Mouse (Mus musculus) liver, embryonic 13.5 days (tissue): ENCODE results near the gene Bicc1. TPM values are rescaled to one million over a fixed set of nuclear protein-coding genes. Genes with fewer than 3 reads are reported as not detected.

ENCODE experiments used
- ATAC-seq: fragments of 200-750 bp; cut with Nextera tagmentation; 2 replicates; pipeline ENCODE4 v1.8.0; 2017; ENCODE audit warnings: low read depth, mild to moderate bottlenecking, moderate number of reproducible peaks, moderate library complexity
- DNase-seq: peaks from one replicate; pipeline ENCODE4 v3.0.0; 2022
- H3K27ac ChIP-seq: fragments of 300-500 bp; sonication (generic); 2 replicates; pipeline ENCODE4 v1.5.1; 2015; ENCODE audit warnings: moderate library complexity, mild to moderate bottlenecking, inconsistent platforms
- H3K27me3 ChIP-seq: fragments of 300-500 bp; sonication (generic); 2 replicates; pipeline ENCODE4 v1.6.1; 2015; ENCODE audit warnings: mild to moderate bottlenecking, inconsistent platforms
- H3K36me3 ChIP-seq: fragments of 300-500 bp; sonication (generic); 2 replicates; pipeline ENCODE4 v1.6.1; 2015; ENCODE audit warnings: mild to moderate bottlenecking, inconsistent platforms
- H3K4me1 ChIP-seq: fragments of 300-500 bp; sonication (generic); replicated peaks from 2 replicates; pipeline ENCODE4 v1.6.1; 2015; ENCODE audit warnings: inconsistent platforms
- H3K4me2 ChIP-seq: fragments of 300-500 bp; sonication (generic); 2 replicates; pipeline ENCODE4 v1.6.1; 2015; ENCODE audit warnings: inconsistent platforms, mild to moderate bottlenecking, moderate library complexity
- H3K4me3 ChIP-seq: fragments of 300-500 bp; sonication (generic); replicated peaks from 2 replicates; pipeline ENCODE4 v1.5.1; 2015; ENCODE audit warnings: mild to moderate bottlenecking, inconsistent platforms
- H3K9ac ChIP-seq: fragments of 300-500 bp; sonication (generic); 2 replicates; pipeline ENCODE4 v1.6.1; 2015; ENCODE audit warnings: mild to moderate bottlenecking, inconsistent platforms
- H3K9me3 ChIP-seq: fragments of 300-500 bp; sonication (generic); replicated peaks from 2 replicates; pipeline ENCODE4 v1.6.1; 2016; ENCODE audit warnings: inconsistent platforms
- WGBS: fragments of 180-500 bp; shearing (Covaris S2); methylation state at CpG from one replicate; pipeline ENCODE4 v1.1.7; 2015; ENCODE audit not compliant: insufficient replicate concordance; 5-methylcytosine and 5-hydroxymethylcytosine counted together
- polyA plus RNA-seq: library from polyadenylated mRNA; unstranded; fragments of >200 nt; fragmentation: Nextera tagmentation; extraction: Ambion mirVana; gene quantifications from 2 replicates; pipeline ENCODE4 v1.2.1, GENCODE M21; 2015

Gene Bicc1
- polyA plus RNA-seq, result 2.6 and 3.0 TPM in 2 replicates

GRCm38 (mm10) chr10:71159676-71160235 lies at the start of gene Bicc1:
Bicc1 (minus strand) TSS chr10:71159700.
- H3K4me3 ChIP-seq, result peak within 1 kb of the TSS; percentile 56
- H3K4me2 ChIP-seq, result peak within 1 kb of the TSS; percentile 57
- no peak within 1 kb of the TSS for H3K27ac ChIP-seq
- no peaks in the 10 kb centered on the region for H3K36me3 ChIP-seq
- 3% methylated on average over 34 of the region's 69 CpGs for WGBS
- no peak for DNase-seq
- peak; percentile 59; the same call in 1 of the 2 replicates for ATAC-seq
- H3K9ac ChIP-seq, result peak within 1 kb of the TSS; percentile 59
- H3K4me1 ChIP-seq, result no peaks in the 10 kb centered on the region
- H3K9me3 ChIP-seq, result no peaks in the 10 kb centered on the region
- peaks cover 42% of the 10 kb centered on the region for H3K27me3 ChIP-seq

GRCm38 (mm10) chr10:71201512-71201911 lies 42.0 kb upstream of the Bicc1 start:
- Histone ChIP-seq H3K36me3 (no peaks in the 10 kb centered on the region), H3K4me3 (no peak overlapping the region), H3K4me1 (no peaks in the 10 kb centered on the region), H3K4me2 (no peak overlapping the region), H3K27me3 (no peaks in the 10 kb centered on the region), H3K9me3 (no peaks in the 10 kb centered on the region), H3K9ac (no peak overlapping the region), H3K27ac (no peak overlapping the region)
- no peak for ATAC-seq
- no peak for DNase-seq
- 67% methylated on average over 2 of the region's 2 CpGs for WGBS

- Histone ChIP-seq H3K4me3 (no peak overlapping the region), H3K4me2 (no peak overlapping the region), H3K4me1 (no peaks in the 10 kb centered on the region), H3K9ac (no peak overlapping the region), H3K36me3 (no peaks in the 10 kb centered on the region), H3K27ac (no peak overlapping the region), H3K27me3 (no peaks in the 10 kb centered on the region), H3K9me3 (no peaks in the 10 kb centered on the region)
- no peak for ATAC-seq
- WGBS, result 54% methylated on average over 5 of the region's 5 CpGs
- DNase-seq, result no peak
Measured at GRCm38 (mm10) chr10:71200964-71201363, 41.5 kb upstream of the Bicc1 start.

- 70% methylated on average over 8 of the region's 8 CpGs for WGBS
- Histone ChIP-seq H3K4me3 (no peak overlapping the region), H3K27ac (no peak overlapping the region), H3K9me3 (no peaks in the 10 kb centered on the region), H3K4me1 (no peaks in the 10 kb centered on the region), H3K4me2 (no peak overlapping the region), H3K36me3 (no peaks in the 10 kb centered on the region), H3K9ac (no peak overlapping the region), H3K27me3 (no peaks in the 10 kb centered on the region)
- no peak for DNase-seq
- ATAC-seq, result no peak
Measured at GRCm38 (mm10) chr10:71198676-71199075, 39.2 kb upstream of the Bicc1 start.

GRCm38 (mm10) chr10:71197036-71197785 lies 37.7 kb upstream of the Bicc1 start:
- no peak overlapping the region for H3K27ac ChIP-seq

GRCm38 (mm10) chr10:71195501-71195900 lies 36.0 kb upstream of the Bicc1 start:
- H3K4me1 ChIP-seq, result no peaks in the 10 kb centered on the region
- no peak for ATAC-seq
- H3K9ac ChIP-seq, result no peak overlapping the region
- DNase-seq, result no peak
- H3K4me3 ChIP-seq, result no peak overlapping the region
- no peak overlapping the region for H3K27ac ChIP-seq
- no peak overlapping the region for H3K4me2 ChIP-seq
- no peaks in the 10 kb centered on the region for H3K36me3 ChIP-seq
- H3K9me3 ChIP-seq, result no peaks in the 10 kb centered on the region
- 39% methylated on average over 9 of the region's 9 CpGs for WGBS
- H3K27me3 ChIP-seq, result no peaks in the 10 kb centered on the region

More at GRCm38 (mm10) chr10:71197036-71197785, 37.7 kb upstream of the Bicc1 start:
- ATAC-seq, result no peak
- WGBS, result 51% methylated on average over 14 of the region's 14 CpGs
- Histone ChIP-seq H3K9ac (no peak overlapping the region), H3K4me1 (no peaks in the 10 kb centered on the region), H3K27me3 (no peaks in the 10 kb centered on the region), H3K9me3 (no peaks in the 10 kb centered on the region), H3K4me2 (no peak overlapping the region), H3K36me3 (no peaks in the 10 kb centered on the region), H3K4me3 (no peak overlapping the region)
- no peak for DNase-seq

- H3K27ac ChIP-seq, result no peak overlapping the region
- DNase-seq, result no peak
- no peak overlapping the region for H3K4me3 ChIP-seq
- H3K9ac ChIP-seq, result no peak overlapping the region
- ATAC-seq, result no peak
- H3K9me3 ChIP-seq, result no peaks in the 10 kb centered on the region
- no peaks in the 10 kb centered on the region for H3K27me3 ChIP-seq
- no peak overlapping the region for H3K4me2 ChIP-seq
- no peaks in the 10 kb centered on the region for H3K36me3 ChIP-seq
- no peaks in the 10 kb centered on the region for H3K4me1 ChIP-seq
- 60% methylated on average over 7 of the region's 7 CpGs for WGBS
Measured at GRCm38 (mm10) chr10:71194713-71195112, 35.2 kb upstream of the Bicc1 start.

GRCm38 (mm10) chr10:71193319-71193718 lies 33.8 kb upstream of the Bicc1 start:
- no peak overlapping the region for H3K4me2 ChIP-seq
- no peaks in the 10 kb centered on the region for H3K9me3 ChIP-seq
- no peak overlapping the region for H3K4me3 ChIP-seq
- no peaks in the 10 kb centered on the region for H3K27me3 ChIP-seq
- ATAC-seq (no peak), DNase-seq (no peak)
- no peak overlapping the region for H3K27ac ChIP-seq
- no peak overlapping the region for H3K9ac ChIP-seq
- no peaks in the 10 kb centered on the region for H3K36me3 ChIP-seq
- no peaks in the 10 kb centered on the region for H3K4me1 ChIP-seq
- 63% methylated on average over 7 of the region's 7 CpGs for WGBS

GRCm38 (mm10) chr10:71192886-71193285 lies 33.4 kb upstream of the Bicc1 start:
- Histone ChIP-seq H3K4me2 (no peak overlapping the region), H3K9ac (no peak overlapping the region), H3K27ac (peak overlapping the region; percentile 23), H3K4me1 (no peaks in the 10 kb centered on the region), H3K27me3 (no peaks in the 10 kb centered on the region), H3K4me3 (no peak overlapping the region), H3K36me3 (no peaks in the 10 kb centered on the region), H3K9me3 (no peaks in the 10 kb centered on the region)
- ATAC-seq, result 0 out of 2 replicates have a peak, but pooled peaks have one; percentile 26
- WGBS, result 47% methylated on average over 11 of the region's 11 CpGs
- DNase-seq, result no peak

- Histone ChIP-seq H3K36me3 (no peaks in the 10 kb centered on the region), H3K9me3 (no peaks in the 10 kb centered on the region), H3K27ac (no peak overlapping the region), H3K9ac (no peak overlapping the region), H3K4me3 (no peak overlapping the region), H3K4me2 (no peak overlapping the region), H3K27me3 (no peaks in the 10 kb centered on the region), H3K4me1 (no peaks in the 10 kb centered on the region)
- ATAC-seq, result no peak
- 72% methylated on average over 4 of the region's 4 CpGs for whole genome bisulfite sequencing
- DNase-seq, result no peak
Measured at GRCm38 (mm10) chr10:71188681-71189080, 29.2 kb upstream of the Bicc1 start.

GRCm38 (mm10) chr10:71185059-71185458 lies 25.6 kb upstream of the Bicc1 start:
- WGBS, result 63% methylated on average over 7 of the region's 7 CpGs
- H3K9ac ChIP-seq, result no peak overlapping the region
- no peak for ATAC-seq
- no peak overlapping the region for H3K4me3 ChIP-seq
- no peak for DNase-seq
- peaks cover 5% of the 10 kb centered on the region; the same call in 1 of the 2 replicates for H3K4me1 ChIP-seq
- H3K36me3 ChIP-seq, result no peaks in the 10 kb centered on the region
- no peak overlapping the region for H3K4me2 ChIP-seq
- H3K9me3 ChIP-seq, result no peaks in the 10 kb centered on the region; the same call in 1 of the 2 replicates
- H3K27me3 ChIP-seq, result no peaks in the 10 kb centered on the region
- H3K27ac ChIP-seq, result no peak overlapping the region
